Mouse (Mus musculus) liver, postnatal 0 days (tissue): ENCODE measurements at regions not wholly inside any gene's neighbourhood (a gene's known extent, or its start where the extent isn't known, plus 50 kb on each side); places are given as distances from the start of the nearest gene placed in this dataset.
"Not testable (repeated sequence)": the region's sequence is repeated elsewhere in the genome, so short reads cannot be mapped to it uniquely, and the experiment has no call there.

ENCODE experiments used
- ATAC-seq: fragments of 200-750 bp; cut with Nextera tagmentation; 2 replicates; pipeline ENCODE4 v1.8.0; 2017; ENCODE audit warnings: mild to moderate bottlenecking, moderate library complexity
- DNase-seq: peaks from one replicate; pipeline ENCODE4 v3.0.0-alpha.2; 2016
- H3K27ac ChIP-seq: fragments of 300-500 bp; sonication (generic); 2 replicates; pipeline ENCODE4 v1.5.1; 2014; ENCODE audit warnings: antibody characterized with exemption, moderate library complexity, mild to moderate bottlenecking, low read depth
- H3K27me3 ChIP-seq: fragments of 300-500 bp; sonication (generic); 2 replicates; pipeline ENCODE4 v1.6.1; 2014; ENCODE audit warnings: low read length, control low read depth, mixed read lengths; ENCODE audit not compliant: insufficient read depth
- H3K36me3 ChIP-seq: fragments of 300-500 bp; sonication (generic); replicated peaks from 2 replicates; pipeline ENCODE4 v1.6.1; 2014; ENCODE audit warnings: mild to moderate bottlenecking, control low read depth, low read length, moderate library complexity, mixed read lengths; ENCODE audit not compliant: insufficient read depth
- H3K4me1 ChIP-seq: fragments of 300-500 bp; sonication (generic); 2 replicates; pipeline ENCODE4 v1.6.1; 2014; ENCODE audit warnings: antibody characterized with exemption, mild to moderate bottlenecking, control low read depth; ENCODE audit not compliant: insufficient read depth
- H3K4me2 ChIP-seq: fragments of 300-500 bp; sonication (generic); 2 replicates; pipeline ENCODE4 v1.6.1; 2014; ENCODE audit warnings: low read depth, mild to moderate bottlenecking, low read length, moderate library complexity, mixed read lengths
- H3K4me3 ChIP-seq: fragments of 300-500 bp; sonication (generic); 2 replicates; pipeline ENCODE4 v1.5.1; 2014; ENCODE audit warnings: low read depth, low read length
- H3K9ac ChIP-seq: fragments of 300-500 bp; sonication (generic); replicated peaks from 2 replicates; pipeline ENCODE4 v1.6.1; 2014; ENCODE audit warnings: mild to moderate bottlenecking, moderate library complexity
- H3K9me3 ChIP-seq: fragments of 300-500 bp; sonication (generic); 2 replicates; pipeline ENCODE4 v1.6.1; 2016; ENCODE audit warnings: mild to moderate bottlenecking, control low read depth, low read length, mixed read lengths
- CTCF ChIP-seq: sonication (generic); IDR thresholded peaks from 2 replicates; pipeline ENCODE4 v1.5.1; 2016; ENCODE audit warnings: antibody characterized with exemption, low read depth
- EP300 ChIP-seq: IDR thresholded peaks from 2 replicates; pipeline ENCODE4 v1.6.1; 2016; ENCODE audit warnings: antibody characterized with exemption, low read depth, mild to moderate bottlenecking
- WGBS: fragments of 180-500 bp; shearing (Covaris S2); extraction: QIAGEN DNeasy Blood & Tissue Kit; methylation state at CpG from one replicate; pipeline ENCODE4 v1.1.7; 2014; ENCODE audit not compliant: insufficient replicate concordance; 5-methylcytosine and 5-hydroxymethylcytosine counted together

GRCm38 (mm10) chr9:5498306-5498705 lies 153.1 kb downstream of the Casp12 start:
- no peak overlapping the region for H3K27ac ChIP-seq
- 58% methylated on average over 3 of the region's 3 CpGs for WGBS
- no peaks in the 10 kb centered on the region for H3K27me3 ChIP-seq
- H3K4me2 ChIP-seq: no peak overlapping the region
- ATAC-seq (no peak), DNase-seq (no peak)
- TF ChIP-seq EP300: no peak
- TF ChIP-seq CTCF: peak; percentile 26; the same call in 1 of the 2 replicates
- H3K4me3 ChIP-seq: no peak overlapping the region
- H3K9ac ChIP-seq: no peak overlapping the region
- no peaks in the 10 kb centered on the region for H3K36me3 ChIP-seq
- H3K9me3 ChIP-seq: no peaks in the 10 kb centered on the region
- no peaks in the 10 kb centered on the region for H3K4me1 ChIP-seq

GRCm38 (mm10) chr9:5525762-5526360 lies 180.6 kb downstream of the Casp12 start:
- no peak overlapping the region for H3K9ac ChIP-seq
- TF ChIP-seq CTCF (no peak), EP300 (no peak)

GRCm38 (mm10) chr9:5542604-5543003 lies 197.4 kb downstream of the Casp12 start:
- Histone ChIP-seq H3K4me2 (no peak overlapping the region), H3K9me3 (no peaks in the 10 kb centered on the region), H3K4me1 (no peaks in the 10 kb centered on the region), H3K36me3 (no peaks in the 10 kb centered on the region), H3K9ac (no peak overlapping the region), H3K4me3 (no peak overlapping the region), H3K27me3 (no peaks in the 10 kb centered on the region), H3K27ac (no peak overlapping the region)
- WGBS: 77% methylated on average over 1 of the region's 1 CpGs
- no peak for DNase-seq
- no peak for TF ChIP-seq CTCF
- ATAC-seq: no peak

More at GRCm38 (mm10) chr9:5525762-5526360, 180.6 kb downstream of the Casp12 start:
- H3K4me2 ChIP-seq: no peak overlapping the region
- H3K27ac ChIP-seq: no peak overlapping the region
- H3K4me1 ChIP-seq: no peaks in the 10 kb centered on the region
- DNase-seq (no peak), ATAC-seq (no peak)
- H3K4me3 ChIP-seq: no peak overlapping the region
- no peaks in the 10 kb centered on the region for H3K36me3 ChIP-seq
- no peaks in the 10 kb centered on the region for H3K27me3 ChIP-seq
- H3K9me3 ChIP-seq: no peaks in the 10 kb centered on the region

- Histone ChIP-seq H3K4me1 (no peaks in the 10 kb centered on the region), H3K36me3 (no peaks in the 10 kb centered on the region), H3K27me3 (no peaks in the 10 kb centered on the region), H3K4me2 (no peak overlapping the region), H3K4me3 (no peak overlapping the region), H3K27ac (no peak overlapping the region), H3K9me3 (no peaks in the 10 kb centered on the region), H3K9ac (no peak overlapping the region)
- DNase-seq (no peak), ATAC-seq (no peak)
- TF ChIP-seq CTCF (no peak), EP300 (no peak)
- WGBS: 62% methylated on average over 1 of the region's 1 CpGs
Measured at GRCm38 (mm10) chr9:5575072-5575471, 229.8 kb downstream of the Casp12 start.

GRCm38 (mm10) chr9:5578168-5578567 lies 232.9 kb downstream of the Casp12 start:
- not testable (repeated sequence) for ATAC-seq, H3K9ac ChIP-seq, H3K4me3 ChIP-seq, H3K36me3 ChIP-seq, H3K4me1 ChIP-seq, H3K4me2 ChIP-seq, H3K27me3 ChIP-seq, H3K27ac ChIP-seq, DNase-seq, H3K9me3 ChIP-seq
- WGBS: 77% methylated on average over 11 of the region's 11 CpGs

GRCm38 (mm10) chr9:5595891-5596635 lies 250.8 kb downstream of the Casp12 start:
- ATAC-seq: no peak
- WGBS: 66% methylated on average over 3 of the region's 3 CpGs

More at GRCm38 (mm10) chr9:5595891-5596635, 250.8 kb downstream of the Casp12 start:
- Histone ChIP-seq H3K36me3 (no peaks in the 10 kb centered on the region), H3K27ac (no peak overlapping the region), H3K4me3 (no peak overlapping the region), H3K9me3 (no peaks in the 10 kb centered on the region), H3K4me2 (no peak overlapping the region), H3K27me3 (no peaks in the 10 kb centered on the region), H3K4me1 (no peaks in the 10 kb centered on the region), H3K9ac (no peak overlapping the region)
- DNase-seq: no peak
- TF ChIP-seq CTCF (no peak), EP300 (no peak)
